9 mouse cellular contexts compared by ENCODE assay signal in genomic region chr10:23116786-23117410, GRCm38 (mm10).
A peak's percentile ranks its signal among the peaks of the same experiment; 100 is the strongest.
DNase-seq lines count a peak whose midpoint lies in the region; TF ChIP-seq lines count a peak whose summit lies in the region.
"Had no signal": no experiment of that assay in that cellular context is flagged by ENCODE, and none has a peak within 500 bp of the region (broad histone marks: within the 10 kb centered on the region; RNA-seq: fewer than 3 reads in every experiment).

No protein-coding gene starts in this region.

- H3K27ac ChIP-seq in cortical plate, adult 2 months (ENCODE audit: insufficient read depth, low read length) = no peak overlapping the region
- H3K27ac ChIP-seq: embryonic facial prominence, embryonic 15.5 days had no signal

- DNase-seq in 3T3-L1 (ENCODE audit: low read depth, low spot score) (peak; percentile 86), liver (peak; percentile 69)
- peak; percentile 64 to 68 for DNase-seq in adrenal gland, adult 18-20 months (ENCODE audit: low spot score in 2 of 2)
- DNase-seq in gastrocnemius, postnatal 10 days = peak; percentile 78
- peak; percentile 85 for DNase-seq in kidney, postnatal 10 days
- peak; percentile 73 for DNase-seq in neural tube, embryonic 10.5 days (ENCODE audit: extremely low spot score, low spot score)
- DNase-seq in testis, postnatal 10 days (ENCODE audit: low spot score) = peak; percentile 86

- peak; percentile 99 for TF ChIP-seq CTCF in cortical plate, adult 2 months (IDR thresholded peaks at IDR 0.05; ENCODE audit: extremely low read depth, insufficient read depth, low read length)

- no peaks in the 10 kb centered on the region for H3K4me1 ChIP-seq in cortical plate, adult 2 months (ENCODE audit: control insufficient read depth, insufficient read depth, low read length)
- H3K4me1 ChIP-seq: embryonic facial prominence, embryonic 15.5 days had no signal

- no peak overlapping the region for H3K4me3 ChIP-seq in cortical plate, adult 2 months (ENCODE audit: insufficient read depth, low read length)
- H3K4me3 ChIP-seq: embryonic facial prominence, embryonic 15.5 days had no signal

- no peak for TF ChIP-seq POLR2A in cortical plate, adult 2 months (IDR thresholded peaks at IDR 0.05; ENCODE audit: extremely low read depth, insufficient read depth, low read length)
